Mouse (Mus musculus): ENCODE results near the gene Cnn2. TPM values are rescaled to one million over a fixed set of nuclear protein-coding genes. Genes with fewer than 3 reads are reported as not detected.

The Cnn2 gene
- polyA plus RNA-seq, 1 experiment from 2014 or later, result 218 TPM

GRCm38 (mm10) chr10:79974668-79975067 lies 13.7 kb upstream of the Cnn2 start:
- H3K27me3 ChIP-seq (ENCODE audit: control insufficient read depth, insufficient read depth, low read length), result peaks cover 21% of the 10 kb centered on the region
- H3K9me3 ChIP-seq (replicated peaks; ENCODE audit: control insufficient read depth, low read length), result no peaks in the 10 kb centered on the region
- 82% methylated on average over 8 of the region's 8 CpGs for WGBS
- no peak overlapping the region for H3K9ac ChIP-seq (ENCODE audit: low read length)
- no peak overlapping the region for H3K4me2 ChIP-seq (ENCODE audit: low read depth, low read length)
- peaks cover 10% of the 10 kb centered on the region for H3K4me1 ChIP-seq (ENCODE audit: control insufficient read depth, insufficient read depth, low read length)
- no peak overlapping the region for H3K27ac ChIP-seq (ENCODE audit: low read length)
- H3K36me3 ChIP-seq (ENCODE audit: control insufficient read depth, insufficient read depth), result peaks cover 41% of the 10 kb centered on the region
- H3K4me3 ChIP-seq (ENCODE audit: low read length), result no peak overlapping the region
- no peak for ATAC-seq (replicated peaks; ENCODE audit: extremely low read depth, insufficient read depth, low FRiP score)

GRCm38 (mm10) chr10:79976071-79976721 lies 12.2 kb upstream of the Cnn2 start:
- Histone ChIP-seq H3K27me3 (ENCODE audit: control insufficient read depth, insufficient read depth, low read length) (peaks cover 10% of the 10 kb centered on the region), H3K4me2 (ENCODE audit: low read depth, low read length) (no peak overlapping the region), H3K36me3 (ENCODE audit: control insufficient read depth, insufficient read depth) (peaks cover 41% of the 10 kb centered on the region), H3K4me1 (ENCODE audit: control insufficient read depth, insufficient read depth, low read length) (peaks cover 10% of the 10 kb centered on the region), H3K27ac (ENCODE audit: low read length) (no peak overlapping the region), H3K9me3 (replicated peaks; ENCODE audit: control insufficient read depth, low read length) (no peaks in the 10 kb centered on the region), H3K4me3 (ENCODE audit: low read length) (no peak overlapping the region), H3K9ac (ENCODE audit: low read length) (no peak overlapping the region)
- ATAC-seq (replicated peaks; ENCODE audit: extremely low read depth, insufficient read depth, low FRiP score), result no peak
- 87% methylated on average over 28 of the region's 28 CpGs for WGBS

GRCm38 (mm10) chr10:79976722-79977107 lies 11.7 kb upstream of the Cnn2 start:
- peaks cover 13% of the 10 kb centered on the region for H3K4me1 ChIP-seq (ENCODE audit: control insufficient read depth, insufficient read depth, low read length)
- ATAC-seq (replicated peaks; ENCODE audit: extremely low read depth, insufficient read depth, low FRiP score), result no peak
- no peak overlapping the region for H3K9ac ChIP-seq (ENCODE audit: low read length)
- H3K4me3 ChIP-seq (ENCODE audit: low read length), result no peak overlapping the region
- H3K9me3 ChIP-seq (replicated peaks; ENCODE audit: control insufficient read depth, low read length), result no peaks in the 10 kb centered on the region
- 75% methylated on average over 35 of the region's 36 CpGs for WGBS
- H3K36me3 ChIP-seq (ENCODE audit: control insufficient read depth, insufficient read depth), result peaks cover 41% of the 10 kb centered on the region
- H3K4me2 ChIP-seq (ENCODE audit: low read depth, low read length), result no peak overlapping the region
- peaks cover 5% of the 10 kb centered on the region for H3K27me3 ChIP-seq (ENCODE audit: control insufficient read depth, insufficient read depth, low read length)
- no peak overlapping the region for H3K27ac ChIP-seq (ENCODE audit: low read length)

GRCm38 (mm10) chr10:79977324-79977723 lies 11.1 kb upstream of the Cnn2 start:
- Histone ChIP-seq H3K27ac (ENCODE audit: low read length) (no peak overlapping the region), H3K9me3 (replicated peaks; ENCODE audit: control insufficient read depth, low read length) (no peaks in the 10 kb centered on the region), H3K4me2 (ENCODE audit: low read depth, low read length) (no peak overlapping the region), H3K27me3 (ENCODE audit: control insufficient read depth, insufficient read depth, low read length) (no peaks in the 10 kb centered on the region), H3K4me1 (ENCODE audit: control insufficient read depth, insufficient read depth, low read length) (peaks cover 15% of the 10 kb centered on the region), H3K4me3 (ENCODE audit: low read length) (no peak overlapping the region), H3K9ac (ENCODE audit: low read length) (no peak overlapping the region), H3K36me3 (ENCODE audit: control insufficient read depth, insufficient read depth) (peaks cover 41% of the 10 kb centered on the region)
- WGBS, result 87% methylated on average over 28 of the region's 28 CpGs
- no peak for ATAC-seq (replicated peaks; ENCODE audit: extremely low read depth, insufficient read depth, low FRiP score)

GRCm38 (mm10) chr10:79978061-79978460 lies 10.3 kb upstream of the Cnn2 start:
- ATAC-seq (replicated peaks; ENCODE audit: extremely low read depth, insufficient read depth, low FRiP score), result no peak
- peaks cover 41% of the 10 kb centered on the region for H3K36me3 ChIP-seq (ENCODE audit: control insufficient read depth, insufficient read depth)
- H3K9me3 ChIP-seq (replicated peaks; ENCODE audit: control insufficient read depth, low read length), result no peaks in the 10 kb centered on the region
- no peak overlapping the region for H3K4me3 ChIP-seq (ENCODE audit: low read length)
- WGBS, result 90% methylated on average over 21 of the region's 21 CpGs
- peaks cover 21% of the 10 kb centered on the region for H3K4me1 ChIP-seq (ENCODE audit: control insufficient read depth, insufficient read depth, low read length)
- H3K4me2 ChIP-seq (ENCODE audit: low read depth, low read length), result no peak overlapping the region
- H3K27ac ChIP-seq (ENCODE audit: low read length), result no peak overlapping the region
- no peak overlapping the region for H3K9ac ChIP-seq (ENCODE audit: low read length)
- no peaks in the 10 kb centered on the region for H3K27me3 ChIP-seq (ENCODE audit: control insufficient read depth, insufficient read depth, low read length)

GRCm38 (mm10) chr10:79979401-79980155 lies 8.8 kb upstream of the Cnn2 start:
- no peak overlapping the region for H3K4me2 ChIP-seq (ENCODE audit: low read depth, low read length)
- H3K9me3 ChIP-seq (replicated peaks; ENCODE audit: control insufficient read depth, low read length), result no peaks in the 10 kb centered on the region
- no peaks in the 10 kb centered on the region for H3K27me3 ChIP-seq (ENCODE audit: control insufficient read depth, insufficient read depth, low read length)
- ATAC-seq (replicated peaks; ENCODE audit: extremely low read depth, insufficient read depth, low FRiP score), result no peak
- peak overlapping the region; percentile 35; the same call in 1 of the 2 replicates for H3K9ac ChIP-seq (ENCODE audit: low read length)
- no peak overlapping the region for H3K4me3 ChIP-seq (ENCODE audit: low read length)
- peaks cover 26% of the 10 kb centered on the region for H3K4me1 ChIP-seq (ENCODE audit: control insufficient read depth, insufficient read depth, low read length)
- 88% methylated on average over 22 of the region's 22 CpGs for WGBS
- H3K36me3 ChIP-seq (ENCODE audit: control insufficient read depth, insufficient read depth), result peaks cover 41% of the 10 kb centered on the region
- H3K27ac ChIP-seq (ENCODE audit: low read length), result no peak overlapping the region

GRCm38 (mm10) chr10:79983205-79983604 lies 5.2 kb upstream of the Cnn2 start:
- Histone ChIP-seq H3K27ac (ENCODE audit: low read length) (peak overlapping the region; percentile 98), H3K4me3 (ENCODE audit: low read length) (peak overlapping the region; percentile 86), H3K36me3 (ENCODE audit: control insufficient read depth, insufficient read depth) (peaks cover 10% of the 10 kb centered on the region), H3K9me3 (replicated peaks; ENCODE audit: control insufficient read depth, low read length) (no peaks in the 10 kb centered on the region), H3K27me3 (ENCODE audit: control insufficient read depth, insufficient read depth, low read length) (no peaks in the 10 kb centered on the region), H3K4me1 (ENCODE audit: control insufficient read depth, insufficient read depth, low read length) (peaks cover 50% of the 10 kb centered on the region), H3K9ac (ENCODE audit: low read length) (peak overlapping the region; percentile 96), H3K4me2 (ENCODE audit: low read depth, low read length) (peak overlapping the region; percentile 99)
- ATAC-seq (replicated peaks; ENCODE audit: extremely low read depth, insufficient read depth, low FRiP score), result no peak
- 71% methylated on average over 5 of the region's 5 CpGs for WGBS

- Histone ChIP-seq H3K4me2 (ENCODE audit: low read depth, low read length) (peak overlapping the region; percentile 99), H3K4me3 (ENCODE audit: low read length) (peak overlapping the region; percentile 86), H3K27ac (ENCODE audit: low read length) (peak overlapping the region; percentile 98), H3K36me3 (ENCODE audit: control insufficient read depth, insufficient read depth) (peaks cover 6% of the 10 kb centered on the region), H3K9me3 (replicated peaks; ENCODE audit: control insufficient read depth, low read length) (no peaks in the 10 kb centered on the region), H3K27me3 (ENCODE audit: control insufficient read depth, insufficient read depth, low read length) (no peaks in the 10 kb centered on the region), H3K9ac (ENCODE audit: low read length) (peak overlapping the region; percentile 96), H3K4me1 (ENCODE audit: control insufficient read depth, insufficient read depth, low read length) (peaks cover 50% of the 10 kb centered on the region)
- WGBS, result 2% methylated on average over 19 of the region's 21 CpGs
- ATAC-seq (replicated peaks; ENCODE audit: extremely low read depth, insufficient read depth, low FRiP score), result no peak
These were observed 4.7 kb upstream of the Cnn2 start for GRCm38 (mm10) chr10:79983670-79984069.

GRCm38 (mm10) chr10:79984195-79984816 lies 4.1 kb upstream of the Cnn2 start, which contains the start of gene Tmem259:
Gene Tmem259, minus strand, starts transcription at chr10:79984330.
- Histone ChIP-seq H3K27ac (ENCODE audit: low read length) (peak within 1 kb of the TSS; percentile 98), H3K9ac (ENCODE audit: low read length) (peak within 1 kb of the TSS; percentile 96), H3K4me2 (ENCODE audit: low read depth, low read length) (peak within 1 kb of the TSS; percentile 99), H3K4me1 (ENCODE audit: control insufficient read depth, insufficient read depth, low read length) (peaks cover 55% of the 10 kb centered on the region), H3K4me3 (ENCODE audit: low read length) (peak within 1 kb of the TSS; percentile 86), H3K9me3 (replicated peaks; ENCODE audit: control insufficient read depth, low read length) (no peaks in the 10 kb centered on the region), H3K36me3 (ENCODE audit: control insufficient read depth, insufficient read depth) (no peaks in the 10 kb centered on the region), H3K27me3 (ENCODE audit: control insufficient read depth, insufficient read depth, low read length) (no peaks in the 10 kb centered on the region)
- WGBS, result under 1% methylated on average over 43 of the region's 49 CpGs
- ATAC-seq (replicated peaks; ENCODE audit: extremely low read depth, insufficient read depth, low FRiP score), result peak; percentile 53
